Mouse (Mus musculus): ENCODE measurements around the gene Grsf1. TPM values are rescaled to one million over a fixed set of nuclear protein-coding genes. Genes with fewer than 3 reads are reported as not detected.
A peak's percentile ranks its signal among the peaks of the same experiment; 100 is the strongest.

The Grsf1 gene
- polyA plus RNA-seq, 1 experiment, result 30.2 TPM

GRCm38 (mm10) chr5:88720116-88721002 is 44.4 kb upstream of the Grsf1 start, which contains the start of gene Mob1b:
TSS of gene Mob1b (plus strand) at chr5:88720855.
- Histone ChIP-seq H3K79me3 (ENCODE audit: low read depth) (peaks cover 33% of the 10 kb centered on the region), H3K79me2 (ENCODE audit: control insufficient read depth, insufficient read depth) (peaks cover 47% of the 10 kb centered on the region), H3ac (ENCODE audit: control insufficient read depth, insufficient read length, low read depth) (peak within 1 kb of the TSS; percentile 99), H3K4me3 (ENCODE audit: insufficient read depth, poor library complexity, severe bottlenecking) (peak within 1 kb of the TSS; percentile 86), H3K36me3 (ENCODE audit: control insufficient read depth, insufficient read depth) (peaks cover 3% of the 10 kb centered on the region), H3K27me3 (ENCODE audit: control insufficient read depth, insufficient read depth, insufficient read length) (no peaks in the 10 kb centered on the region)
- TF ChIP-seq MAX (IDR thresholded peaks at IDR 0.05), result peak; percentile 84
- TF ChIP-seq USF1 (IDR thresholded peaks at IDR 0.05; ENCODE audit: low read depth), result peak; percentile 94
- no peak for TF ChIP-seq MYOD1 (IDR thresholded peaks at IDR 0.05; ENCODE audit: control insufficient read depth, insufficient read length, low read depth)
- TF ChIP-seq CTCF (IDR thresholded peaks at IDR 0.05; ENCODE audit: control insufficient read depth, insufficient read depth, insufficient read length), result no peak
- no peak for TF ChIP-seq CEBPB (IDR thresholded peaks at IDR 0.05; ENCODE audit: low read depth)
- TF ChIP-seq MYOG (IDR thresholded peaks at IDR 0.05; ENCODE audit: control insufficient read depth, extremely low read depth, insufficient read length), result no peak
- no peak for TF ChIP-seq FOSL1 (IDR thresholded peaks at IDR 0.05; ENCODE audit: insufficient read depth, low read length, poor library complexity, severe bottlenecking)

GRCm38 (mm10) chr5:88716983-88717382 is 41.0 kb upstream of the Grsf1 start:
- H3K27me3 ChIP-seq (ENCODE audit: control insufficient read depth, insufficient read depth, insufficient read length), result no peaks in the 10 kb centered on the region
- H3K4me3 ChIP-seq (ENCODE audit: insufficient read depth, poor library complexity, severe bottlenecking), result no peak overlapping the region

DNA sequence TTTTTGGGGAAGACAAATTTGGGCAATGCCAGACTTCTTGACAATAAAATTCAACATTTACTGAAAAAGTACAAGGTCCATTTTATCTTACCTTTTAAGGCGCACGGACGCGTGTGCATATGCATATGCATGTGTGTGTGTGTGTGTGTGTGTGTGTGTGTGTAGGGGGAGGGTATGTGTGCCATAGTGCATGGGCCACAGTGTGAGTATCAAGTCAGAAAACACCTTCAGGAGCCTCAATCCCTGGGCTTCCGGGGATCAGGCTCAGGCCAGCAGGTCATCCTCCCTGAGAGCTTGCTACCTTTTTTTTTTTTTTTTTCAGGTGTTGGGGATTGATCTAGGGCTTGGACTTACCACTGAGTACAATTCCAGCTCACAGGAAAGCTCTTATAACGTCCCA is 36.4 kb upstream of the Grsf1 start:
- TF ChIP-seq FOSL1 (IDR thresholded peaks at IDR 0.05; ENCODE audit: insufficient read depth, low read length, poor library complexity, severe bottlenecking) (no peak), CTCF (IDR thresholded peaks at IDR 0.05; ENCODE audit: control insufficient read depth, insufficient read depth, insufficient read length) (no peak), MYOD1 (IDR thresholded peaks at IDR 0.05; ENCODE audit: control insufficient read depth, insufficient read length, low read depth) (no peak), CEBPB (IDR thresholded peaks at IDR 0.05; ENCODE audit: low read depth) (no peak), MYOG (IDR thresholded peaks at IDR 0.05; ENCODE audit: control insufficient read depth, extremely low read depth, insufficient read length) (no peak), MAX (IDR thresholded peaks at IDR 0.05) (no peak), USF1 (IDR thresholded peaks at IDR 0.05; ENCODE audit: low read depth) (no peak)
- Histone ChIP-seq H3K27me3 (ENCODE audit: control insufficient read depth, insufficient read depth, insufficient read length) (no peaks in the 10 kb centered on the region), H3K79me3 (ENCODE audit: low read depth) (no peaks in the 10 kb centered on the region), H3K4me3 (ENCODE audit: insufficient read depth, poor library complexity, severe bottlenecking) (no peak overlapping the region), H3ac (ENCODE audit: control insufficient read depth, insufficient read length, low read depth) (no peak overlapping the region), H3K79me2 (ENCODE audit: control insufficient read depth, insufficient read depth) (no peaks in the 10 kb centered on the region), H3K36me3 (ENCODE audit: control insufficient read depth, insufficient read depth) (no peaks in the 10 kb centered on the region)

More at GRCm38 (mm10) chr5:88716983-88717382, 41.0 kb upstream of the Grsf1 start:
- Histone ChIP-seq H3K36me3 (ENCODE audit: control insufficient read depth, insufficient read depth) (no peaks in the 10 kb centered on the region), H3ac (ENCODE audit: control insufficient read depth, insufficient read length, low read depth) (no peak overlapping the region), H3K79me3 (ENCODE audit: low read depth) (peaks cover 9% of the 10 kb centered on the region), H3K79me2 (ENCODE audit: control insufficient read depth, insufficient read depth) (peaks cover 13% of the 10 kb centered on the region)
- TF ChIP-seq CEBPB (IDR thresholded peaks at IDR 0.05; ENCODE audit: low read depth) (no peak), FOSL1 (IDR thresholded peaks at IDR 0.05; ENCODE audit: insufficient read depth, low read length, poor library complexity, severe bottlenecking) (no peak), MYOD1 (IDR thresholded peaks at IDR 0.05; ENCODE audit: control insufficient read depth, insufficient read length, low read depth) (no peak), MAX (IDR thresholded peaks at IDR 0.05) (no peak), MYOG (IDR thresholded peaks at IDR 0.05; ENCODE audit: control insufficient read depth, extremely low read depth, insufficient read length) (no peak), USF1 (IDR thresholded peaks at IDR 0.05; ENCODE audit: low read depth) (no peak), CTCF (IDR thresholded peaks at IDR 0.05; ENCODE audit: control insufficient read depth, insufficient read depth, insufficient read length) (no peak)

DNA sequence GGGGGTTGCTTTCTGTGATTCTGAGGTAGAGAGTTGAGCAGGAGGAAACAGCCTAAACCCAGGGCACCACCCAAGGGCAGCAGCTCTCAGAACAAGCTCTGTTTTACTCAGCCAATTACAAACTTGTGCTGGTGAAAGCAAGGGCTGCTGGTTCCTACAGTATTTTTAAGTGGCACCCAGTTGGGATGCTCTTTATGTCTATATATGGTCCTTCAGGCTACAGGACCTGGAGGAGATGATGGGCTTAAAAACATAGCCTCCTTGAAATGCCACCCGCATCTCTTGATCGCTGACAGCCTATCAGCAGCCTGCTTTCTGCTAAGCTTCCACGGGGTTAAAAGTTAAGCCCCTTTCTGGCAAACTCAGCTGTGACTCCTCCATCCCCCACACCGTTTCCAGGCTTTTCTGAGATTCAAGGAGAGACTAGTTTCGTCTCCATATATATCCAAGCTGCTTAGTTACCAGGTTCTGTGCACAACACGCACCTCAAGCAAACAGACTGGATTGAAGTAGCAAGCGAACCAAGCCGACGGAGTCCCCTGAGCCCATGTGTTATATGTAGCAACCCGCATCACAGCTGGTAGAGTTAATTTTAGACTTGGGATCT is 35.8 kb upstream of the Grsf1 start:
- H3K79me2 ChIP-seq (ENCODE audit: control insufficient read depth, insufficient read depth), result no peaks in the 10 kb centered on the region
- no peaks in the 10 kb centered on the region for H3K79me3 ChIP-seq (ENCODE audit: low read depth)
- no peak overlapping the region for H3ac ChIP-seq (ENCODE audit: control insufficient read depth, insufficient read length, low read depth)
- no peaks in the 10 kb centered on the region for H3K36me3 ChIP-seq (ENCODE audit: control insufficient read depth, insufficient read depth)
- no peaks in the 10 kb centered on the region for H3K27me3 ChIP-seq (ENCODE audit: control insufficient read depth, insufficient read depth, insufficient read length)
- H3K4me3 ChIP-seq (ENCODE audit: insufficient read depth, poor library complexity, severe bottlenecking), result no peak overlapping the region
- TF ChIP-seq USF1 (IDR thresholded peaks at IDR 0.05; ENCODE audit: low read depth) (no peak), CTCF (IDR thresholded peaks at IDR 0.05; ENCODE audit: control insufficient read depth, insufficient read depth, insufficient read length) (no peak), CEBPB (IDR thresholded peaks at IDR 0.05; ENCODE audit: low read depth) (no peak), MYOD1 (IDR thresholded peaks at IDR 0.05; ENCODE audit: control insufficient read depth, insufficient read length, low read depth) (no peak), MAX (IDR thresholded peaks at IDR 0.05) (no peak), MYOG (IDR thresholded peaks at IDR 0.05; ENCODE audit: control insufficient read depth, extremely low read depth, insufficient read length) (no peak), FOSL1 (IDR thresholded peaks at IDR 0.05; ENCODE audit: insufficient read depth, low read length, poor library complexity, severe bottlenecking) (no peak)

- TF ChIP-seq MYOD1 (IDR thresholded peaks at IDR 0.05; ENCODE audit: control insufficient read depth, insufficient read length, low read depth) (no peak), MAX (IDR thresholded peaks at IDR 0.05) (no peak), FOSL1 (IDR thresholded peaks at IDR 0.05; ENCODE audit: insufficient read depth, low read length, poor library complexity, severe bottlenecking) (no peak), CEBPB (IDR thresholded peaks at IDR 0.05; ENCODE audit: low read depth) (no peak), CTCF (IDR thresholded peaks at IDR 0.05; ENCODE audit: control insufficient read depth, insufficient read depth, insufficient read length) (no peak), MYOG (IDR thresholded peaks at IDR 0.05; ENCODE audit: control insufficient read depth, extremely low read depth, insufficient read length) (no peak), USF1 (IDR thresholded peaks at IDR 0.05; ENCODE audit: low read depth) (no peak)
- H3K79me2 ChIP-seq (ENCODE audit: control insufficient read depth, insufficient read depth), result no peaks in the 10 kb centered on the region
- H3K27me3 ChIP-seq (ENCODE audit: control insufficient read depth, insufficient read depth, insufficient read length), result no peaks in the 10 kb centered on the region
Measured at GRCm38 (mm10) chr5:88711128-88711527, 35.2 kb upstream of the Grsf1 start.

More at GRCm38 (mm10) chr5:88711128-88711527, 35.2 kb upstream of the Grsf1 start:
- H3ac ChIP-seq (ENCODE audit: control insufficient read depth, insufficient read length, low read depth), result no peak overlapping the region
- H3K4me3 ChIP-seq (ENCODE audit: insufficient read depth, poor library complexity, severe bottlenecking), result no peak overlapping the region
- no peaks in the 10 kb centered on the region for H3K36me3 ChIP-seq (ENCODE audit: control insufficient read depth, insufficient read depth)
- H3K79me3 ChIP-seq (ENCODE audit: low read depth), result no peaks in the 10 kb centered on the region

Data from C2C12 (cell line).